Mouse (Mus musculus) gastrocnemius, adult 2 months (tissue): ENCODE measurements around the gene Fam228a. TPM values are rescaled to one million over a fixed set of nuclear protein-coding genes. Genes with fewer than 3 reads are reported as not detected.
A peak's percentile ranks its signal among the peaks of the same experiment; 100 is the strongest.
"Not testable (repeated sequence)": the region's sequence is repeated elsewhere in the genome, so short reads cannot be mapped to it uniquely, and the experiment has no call there.

ENCODE experiments used
- DNase-seq: peaks from one replicate; pipeline ENCODE4 v3.0.0; 2022
- H3K27ac ChIP-seq: fragments of 200-600 bp; 2 replicates; pipeline ENCODE4 v1.8.1; 2022; ENCODE audit warnings: mild to moderate bottlenecking
- H3K4me3 ChIP-seq: fragments of 200-600 bp; 2 replicates; pipeline ENCODE4 v1.8.1; 2022; ENCODE audit warnings: mild to moderate bottlenecking, moderate library complexity
- CTCF ChIP-seq: fragments of 200-600 bp; IDR thresholded peaks from 2 replicates; pipeline ENCODE4 v1.8.1; 2022; ENCODE audit warnings: antibody characterized with exemption, mild to moderate bottlenecking, moderate library complexity
- intact Hi-C: fragments of 180-260 bp; cut with DNase I; formaldehyde crosslinking; loops from one replicate; pipeline ENCODE4 v1.15.1; 2025
- total RNA-seq, 2 experiments: library from RNA; stranded (reverse); gene quantifications; 2 replicates each; pipeline ENCODE4 v1.2.3; 2021

Fam228a gene
- total RNA-seq, 2 experiments from 2014 or later = 0.17 to 0.18 TPM

- Histone ChIP-seq H3K4me3 (no peak overlapping the region), H3K27ac (no peak overlapping the region)
- DNase-seq = no peak
- intact Hi-C loops = no loop called here
- TF ChIP-seq CTCF = no peak
These were observed 29.9 kb downstream of the Fam228a start for GRCm38 (mm10) chr12:4708296-4708695.

- intact Hi-C loops = no loop called here
- no peak for TF ChIP-seq CTCF
- H3K27ac ChIP-seq = no peak overlapping the region
- H3K4me3 ChIP-seq = no peak overlapping the region
- no peak for DNase-seq
These were observed 30.7 kb downstream of the Fam228a start for GRCm38 (mm10) chr12:4707488-4708017.

DNA sequence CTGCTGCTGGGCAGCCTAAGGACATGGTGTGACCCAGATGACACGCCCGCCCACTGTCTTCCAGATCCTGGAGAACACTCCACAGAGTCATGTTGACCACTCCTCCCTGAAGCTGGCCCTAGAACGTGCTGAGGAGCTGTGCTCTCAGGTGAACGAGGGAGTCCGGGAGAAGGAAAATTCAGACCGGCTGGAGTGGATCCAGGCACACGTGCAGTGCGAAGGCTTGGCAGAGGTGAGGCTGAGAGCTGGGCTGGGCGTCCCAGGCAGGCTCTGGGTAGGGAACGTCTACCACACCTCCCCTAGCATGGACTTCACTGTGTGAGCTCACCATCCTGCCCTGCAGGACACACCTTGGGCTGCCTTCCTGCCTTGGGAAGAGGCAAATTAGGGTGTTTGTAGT, 31.3 kb downstream of the Fam228a start:
- Histone ChIP-seq H3K27ac (no peak overlapping the region), H3K4me3 (no peak overlapping the region)
- intact Hi-C loops = no loop called here
- no peak for DNase-seq
- TF ChIP-seq CTCF = no peak

DNA sequence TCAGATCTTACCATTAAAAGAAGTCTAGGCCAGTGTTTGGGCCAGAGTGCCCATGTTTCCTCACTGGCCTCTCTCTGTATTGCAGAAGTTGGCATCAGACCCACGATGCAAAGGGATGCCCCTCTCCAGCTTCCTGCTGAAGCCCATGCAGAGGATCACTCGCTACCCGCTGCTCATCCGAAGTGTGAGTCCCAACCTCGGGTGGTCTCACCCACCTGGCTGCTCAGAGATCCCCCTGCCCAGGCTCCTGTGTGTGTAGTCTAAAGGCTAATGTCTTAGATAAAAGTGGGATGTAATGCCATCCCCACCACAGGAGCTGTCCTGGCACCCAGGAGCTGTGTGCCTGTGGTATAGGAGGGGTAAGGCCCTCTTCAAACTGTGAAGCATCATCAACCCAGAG, 32.1 kb downstream of the Fam228a start:
- no peak overlapping the region for H3K4me3 ChIP-seq
- H3K27ac ChIP-seq = no peak overlapping the region
- intact Hi-C loops = no loop called here
- DNase-seq = no peak
- TF ChIP-seq CTCF = no peak

- H3K27ac ChIP-seq, H3K4me3 ChIP-seq, intact Hi-C loops, DNase-seq: not testable (repeated sequence)
These were observed 32.6 kb downstream of the Fam228a start for GRCm38 (mm10) chr12:4705626-4706025.

DNA sequence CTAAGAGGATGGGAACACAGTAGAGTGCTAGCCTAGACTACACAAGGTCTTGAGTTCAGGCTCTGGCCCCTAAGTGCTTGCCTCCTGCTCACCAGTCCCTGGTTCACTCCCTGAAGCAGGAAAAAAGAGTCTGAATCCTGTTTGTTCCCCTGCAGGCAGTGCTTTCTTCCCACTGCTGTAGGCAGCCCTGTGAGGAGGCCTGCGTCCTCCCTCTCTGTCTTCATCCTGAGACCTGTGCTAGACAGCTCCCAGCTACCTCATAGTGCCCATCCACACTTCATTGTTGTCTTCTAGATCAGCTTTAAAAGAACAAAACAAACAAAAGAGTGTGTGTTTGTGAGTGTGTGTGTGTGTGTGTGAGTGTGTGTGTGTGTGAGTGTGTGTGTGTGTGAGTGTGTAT, 43.7 kb downstream of the Fam228a start:
- H3K27ac ChIP-seq = no peak overlapping the region
- H3K4me3 ChIP-seq = no peak overlapping the region
- TF ChIP-seq CTCF = no peak
- intact Hi-C loops = no loop called here
- no peak for DNase-seq

DNA sequence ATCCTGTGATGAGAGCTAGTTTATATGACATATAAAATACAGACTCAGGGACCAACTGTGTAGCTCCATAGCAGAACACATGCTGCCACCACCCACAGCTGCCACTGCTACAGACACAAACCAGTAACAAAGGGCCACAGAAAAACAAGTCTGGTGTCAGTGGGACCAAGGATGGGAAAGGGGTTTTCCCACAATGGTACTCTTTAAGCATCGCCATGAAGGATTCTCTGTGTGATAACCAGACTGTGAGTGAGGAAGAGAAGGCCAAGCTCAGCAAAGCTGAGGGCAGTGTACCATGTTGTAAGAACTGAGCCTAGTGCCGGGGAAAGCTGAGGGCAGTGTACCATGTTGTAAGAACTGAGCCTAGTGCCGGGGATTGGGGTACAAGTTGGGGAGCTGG, 47.0 kb downstream of the Fam228a start:
- Histone ChIP-seq H3K27ac (no peak overlapping the region), H3K4me3 (no peak overlapping the region)
- intact Hi-C loops = no loop called here
- no peak for DNase-seq
- no peak for TF ChIP-seq CTCF

DNA sequence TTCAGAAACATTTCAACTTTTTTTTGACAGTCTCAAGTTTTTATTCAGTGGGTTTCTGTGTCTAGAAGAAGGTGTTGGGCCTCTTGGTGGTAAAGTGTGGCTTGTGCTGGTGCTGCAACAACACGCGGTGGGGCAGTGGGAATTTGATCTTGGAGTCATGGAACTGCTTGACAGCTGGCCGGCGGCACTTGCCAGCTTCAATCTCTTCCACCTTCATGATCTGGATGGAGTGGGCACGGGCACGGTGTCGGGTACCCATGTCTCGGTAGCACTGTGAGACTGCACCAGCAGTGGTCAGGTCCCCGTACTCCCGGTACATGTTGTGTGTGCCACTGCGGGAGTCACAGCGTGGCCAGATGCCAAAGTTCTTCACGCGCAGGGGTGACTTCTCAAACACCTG, 48.9 kb downstream of the Fam228a start:
- no peak for TF ChIP-seq CTCF
- no peak overlapping the region for H3K27ac ChIP-seq
- H3K4me3 ChIP-seq = no peak overlapping the region
- intact Hi-C loops = no loop called here
- peak; percentile 51 for DNase-seq

GRCm38 (mm10) chr12:4688386-4688785, 49.8 kb downstream of the Fam228a start:
- no peak overlapping the region for H3K4me3 ChIP-seq
- intact Hi-C loops = no loop called here
- DNase-seq = no peak
- H3K27ac ChIP-seq = no peak overlapping the region
- no peak for TF ChIP-seq CTCF

DNA sequence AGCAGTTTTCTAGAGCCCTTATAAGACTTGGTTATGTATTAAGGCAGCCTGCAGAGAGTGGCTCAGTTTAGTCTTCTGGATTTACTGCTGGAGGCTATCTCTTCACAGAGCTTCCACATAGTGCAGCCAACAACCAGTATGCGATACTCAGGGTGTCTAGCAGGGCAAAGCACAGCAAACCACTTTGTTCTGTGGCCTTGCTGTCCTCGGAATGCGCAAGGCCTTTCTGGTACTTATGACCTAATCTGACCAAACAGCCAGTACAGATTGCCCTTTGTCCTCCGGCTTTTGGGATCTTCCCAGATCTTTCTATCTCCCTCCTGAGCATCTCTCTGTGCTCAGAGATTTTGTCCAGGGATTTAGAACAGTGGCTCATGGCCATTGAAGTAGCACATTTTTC, 52.8 kb downstream of the Fam228a start:
- Histone ChIP-seq H3K4me3 (no peak overlapping the region), H3K27ac (no peak overlapping the region)
- TF ChIP-seq CTCF = no peak
- DNase-seq = no peak
- intact Hi-C loops = no loop called here

- intact Hi-C loops = loop anchor here (10.0 kb wide), 1 partner anchor 85 kb away; the partner anchor contains the start of genes Fam228b and Pfn4
- TF ChIP-seq CTCF = no peak
- no peak for DNase-seq
- H3K4me3 ChIP-seq = no peak overlapping the region
- no peak overlapping the region for H3K27ac ChIP-seq
These were observed 58.3 kb downstream of the Fam228a start for GRCm38 (mm10) chr12:4679971-4680370.

DNA sequence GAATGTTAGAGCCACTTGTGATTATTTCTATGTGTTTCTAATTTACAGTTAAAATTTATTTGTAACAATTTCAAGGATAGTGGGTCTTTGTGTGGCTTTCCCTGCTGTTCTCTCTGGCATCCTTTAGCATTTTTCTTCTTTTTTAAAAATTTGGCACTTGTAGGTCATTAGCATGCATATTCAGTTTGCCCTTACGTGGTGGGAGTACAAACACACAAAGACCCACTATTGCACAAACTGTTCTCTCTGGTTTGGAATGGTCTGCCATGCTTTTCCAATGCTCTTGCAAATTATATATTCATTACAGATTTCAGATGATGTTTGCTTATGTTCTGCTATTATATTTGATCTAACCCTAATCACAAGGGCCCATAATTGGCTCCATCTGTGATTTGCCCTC, 61.9 kb downstream of the Fam228a start:
- no peak for TF ChIP-seq CTCF
- H3K27ac ChIP-seq = no peak overlapping the region
- no peak overlapping the region for H3K4me3 ChIP-seq
- DNase-seq = no peak
- intact Hi-C loops = loop anchor here (10.0 kb wide), 1 partner anchor 88 kb away; the partner anchor contains the start of genes Fam228b and Pfn4

GRCm38 (mm10) chr12:4665675-4666037, 72.6 kb downstream of the Fam228a start:
- H3K27ac ChIP-seq = no peak overlapping the region
- intact Hi-C loops = no loop called here
- no peak for TF ChIP-seq CTCF
- no peak for DNase-seq
- no peak overlapping the region for H3K4me3 ChIP-seq

DNA sequence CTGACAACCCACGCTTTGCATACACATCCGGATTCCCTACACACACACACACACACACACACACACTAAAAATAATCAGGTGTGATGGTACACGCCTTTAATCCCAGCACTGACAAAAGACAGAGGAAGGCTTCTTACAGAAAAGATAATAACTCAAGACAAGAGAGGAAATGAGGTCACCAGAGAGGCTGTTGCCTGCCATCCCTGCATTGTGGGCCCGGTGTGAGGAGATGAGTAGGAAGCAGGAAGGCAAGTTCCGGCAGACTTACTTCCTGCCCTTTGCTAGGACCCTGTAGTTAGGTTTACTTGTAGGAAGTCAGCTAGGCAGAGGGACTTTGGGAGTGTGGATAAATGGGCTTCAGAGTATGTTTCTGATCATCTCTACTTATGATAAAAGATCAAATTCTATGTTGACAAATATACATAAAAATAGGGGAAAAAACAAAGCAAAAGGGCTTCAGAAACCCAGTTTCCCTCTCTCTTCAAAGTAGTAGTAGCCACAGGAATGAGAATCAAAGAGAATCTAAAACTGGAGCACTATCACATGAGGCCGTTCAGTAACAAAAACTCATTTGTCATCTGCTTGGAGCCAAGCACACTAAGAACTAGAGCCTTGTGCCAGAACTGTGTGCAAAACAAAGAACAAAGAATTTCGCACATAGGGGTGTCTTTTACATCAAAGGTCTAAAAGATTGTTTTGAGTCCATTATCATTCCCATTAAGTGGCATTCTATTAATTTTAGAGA, 73.1 kb downstream of the Fam228a start:
- no peak overlapping the region for H3K4me3 ChIP-seq
- no peak for TF ChIP-seq CTCF
- intact Hi-C loops = no loop called here
- no peak for DNase-seq
- H3K27ac ChIP-seq = no peak overlapping the region

Other genes starting within 250 kb of the Fam228a start
- 10 to 100 TPM; 22.8 to 27.0 TPM for gene Itsn2, start 145.8 kb downstream of the Fam228a start, total RNA-seq
- gene Gm3625, start 145.5 kb downstream of the Fam228a start, total RNA-seq = not detected
- gene Pfn4, start 30.6 kb upstream of the Fam228a start, total RNA-seq = 1 to 10 TPM; 1.0 to 2.1 TPM
- gene Fam228b, start 30.8 kb upstream of the Fam228a start, total RNA-seq = 10 to 100 TPM in 1 of 2 experiments, 1 to 10 TPM in 1; 7.3 to 12.0 TPM
- 10 to 100 TPM; 24.0 to 37.0 TPM for gene Sf3b6, start 79.1 kb upstream of the Fam228a start, total RNA-seq
- under 1 TPM; 0.64 to 0.84 TPM for gene Fkbp1b, start 103.2 kb upstream of the Fam228a start, total RNA-seq
- 1 to 10 TPM; 5.5 to 7.6 TPM for gene Wdcp, start 104.9 kb upstream of the Fam228a start, total RNA-seq
- under 1 TPM; 0.33 to 0.46 TPM for gene Mfsd2b, start 135.9 kb upstream of the Fam228a start, total RNA-seq
- gene Ubxn2a, start 169.3 kb upstream of the Fam228a start, total RNA-seq = 100 to 1,000 TPM; 128 to 133 TPM
- gene Atad2b, start 178.9 kb upstream of the Fam228a start, total RNA-seq = 10 to 100 TPM; 15.0 to 16.6 TPM